Mouse (Mus musculus) C2C12 (cell line): ENCODE measurements around the gene Gsg1l. TPM values are rescaled to one million over a fixed set of nuclear protein-coding genes. Genes with fewer than 3 reads are reported as not detected.

Experiments used
- H3K27me3 ChIP-seq: one replicate; pipeline ENCODE4 v1.6.1; 2011; ENCODE audit not compliant: control insufficient read depth, insufficient read depth, insufficient read length
- H3K36me3 ChIP-seq: one replicate; pipeline ENCODE4 v1.6.1; 2011; ENCODE audit not compliant: control insufficient read depth, insufficient read depth
- H3K4me3 ChIP-seq: one replicate; pipeline ENCODE4 v1.5.1; 2011; ENCODE audit warnings: mild to moderate bottlenecking, control low read depth; ENCODE audit not compliant: poor library complexity, insufficient read depth, severe bottlenecking
- H3K79me2 ChIP-seq: one replicate; pipeline ENCODE4 v1.6.1; 2011; ENCODE audit not compliant: control insufficient read depth, insufficient read depth
- H3K79me3 ChIP-seq: one replicate; pipeline ENCODE4 v1.6.1; 2011; ENCODE audit warnings: low read depth, control low read depth
- H3ac ChIP-seq: one replicate; pipeline ENCODE3; 2011; ENCODE audit warnings: low read depth; ENCODE audit not compliant: control insufficient read depth, insufficient read length
- CEBPB ChIP-seq: IDR thresholded peaks from one replicate; pipeline ENCODE4 v1.6.1; 2011; ENCODE audit warnings: low read depth, mild to moderate bottlenecking, control low read depth, moderate library complexity
- CTCF ChIP-seq: IDR thresholded peaks from one replicate; pipeline ENCODE4 v1.5.1; 2011; ENCODE audit not compliant: control insufficient read depth, insufficient read depth, insufficient read length
- FOSL1 ChIP-seq: IDR thresholded peaks from one replicate; pipeline ENCODE4 v1.8.0; 2011; ENCODE audit warnings: mild to moderate bottlenecking, low read length; ENCODE audit not compliant: poor library complexity, insufficient read depth, severe bottlenecking
- MAX ChIP-seq: IDR thresholded peaks from one replicate; pipeline ENCODE4 v1.6.1; 2011; ENCODE audit warnings: mild to moderate bottlenecking, control low read depth
- MYOD1 ChIP-seq: IDR thresholded peaks from one replicate; pipeline ENCODE4 v1.6.1; 2011; ENCODE audit warnings: low read depth; ENCODE audit not compliant: control insufficient read depth, insufficient read length
- MYOG ChIP-seq: IDR thresholded peaks from one replicate; pipeline ENCODE4 v1.6.1; 2011; ENCODE audit not compliant: control insufficient read depth, insufficient read length; ENCODE audit errors: extremely low read depth
- USF1 ChIP-seq: IDR thresholded peaks from one replicate; pipeline ENCODE4 v1.6.1; 2011; ENCODE audit warnings: low read depth, mild to moderate bottlenecking, control low read depth, moderate library complexity
- polyA plus RNA-seq: library from polyadenylated mRNA; unstranded; fragments of >200 nt; fragmentation: generic; extraction: Trizol; gene quantifications from one replicate; pipeline ENCODE4 v1.2.1, GENCODE M21; 2012; ENCODE audit warnings: missing spikeins

The Gsg1l gene
- polyA plus RNA-seq, 1 experiment = not detected

DNA sequence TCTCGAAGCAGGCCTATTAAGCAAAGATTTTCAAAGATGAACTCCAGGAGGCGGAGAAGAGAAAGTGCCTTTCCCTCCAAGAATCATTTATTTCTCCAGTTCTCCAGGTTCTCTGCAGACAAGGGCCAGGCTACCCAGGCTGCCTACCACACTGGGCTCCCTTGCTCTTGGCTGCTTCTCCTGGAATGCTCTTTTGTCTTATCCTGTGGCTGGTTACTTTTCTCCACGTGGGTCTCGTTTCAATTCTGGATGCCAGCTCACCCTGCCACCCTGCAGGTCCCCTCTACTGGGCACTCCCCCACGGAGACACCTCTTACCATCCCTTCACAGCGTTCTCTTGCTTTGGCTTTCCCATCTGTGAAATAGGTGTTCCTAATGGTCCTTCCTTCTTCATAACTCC lies 109.4 kb downstream of the Gsg1l start:
- Histone ChIP-seq H3K79me2 (no peaks in the 10 kb centered on the region), H3K27me3 (peaks cover 26% of the 10 kb centered on the region), H3K79me3 (no peaks in the 10 kb centered on the region), H3K36me3 (no peaks in the 10 kb centered on the region), H3ac (no peak overlapping the region), H3K4me3 (no peak overlapping the region)
- TF ChIP-seq USF1 (no peak), MYOG (no peak), FOSL1 (no peak), MYOD1 (no peak), CEBPB (no peak), CTCF (no peak)

DNA sequence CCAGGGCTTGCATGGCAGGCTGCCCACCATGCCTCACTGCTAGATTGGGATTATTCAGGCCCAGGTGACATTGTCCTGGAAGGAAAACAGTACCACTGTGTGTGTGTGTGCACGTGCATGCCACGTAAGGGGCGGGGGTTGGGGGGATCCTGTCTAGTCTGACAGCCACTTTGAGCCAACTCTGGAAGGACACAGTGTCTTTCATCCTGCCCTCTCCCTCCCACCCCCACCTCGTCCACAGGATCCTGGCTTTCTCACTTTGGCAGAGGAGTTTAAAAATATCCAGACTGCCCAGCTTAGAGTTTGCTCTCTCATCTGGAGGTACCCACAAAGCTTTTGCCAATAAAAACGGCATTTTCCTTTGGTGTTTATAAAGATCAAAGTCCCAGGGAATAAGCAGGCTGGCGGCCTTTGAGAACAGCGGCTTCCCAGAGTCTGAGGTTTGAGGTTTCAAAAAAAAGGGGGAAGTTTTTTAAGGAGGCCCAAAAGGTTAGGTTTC lies 110.0 kb downstream of the Gsg1l start:
- H3ac ChIP-seq = no peak overlapping the region
- no peak overlapping the region for H3K4me3 ChIP-seq

DNA sequence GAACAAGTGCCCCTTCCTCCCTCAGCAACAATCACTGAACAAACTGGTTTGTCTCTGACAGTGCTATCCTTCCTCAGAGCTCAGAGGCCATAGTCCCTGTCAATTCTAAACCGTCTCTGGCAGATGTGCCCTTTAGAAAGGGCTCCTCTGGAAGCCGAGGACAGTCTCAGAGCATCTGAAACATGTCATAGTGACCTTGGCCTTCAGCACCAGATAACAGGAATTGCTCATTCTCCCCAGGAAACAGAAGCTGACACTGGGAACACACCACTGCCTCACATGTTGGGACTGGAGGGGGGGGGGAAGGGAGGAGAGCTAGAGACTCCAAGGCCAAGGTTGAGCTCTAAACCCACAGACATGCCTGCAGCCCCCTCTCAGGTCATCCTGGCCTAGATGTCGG lies 113.1 kb downstream of the Gsg1l start:
- H3ac ChIP-seq = no peak overlapping the region
- no peaks in the 10 kb centered on the region for H3K79me3 ChIP-seq
- H3K36me3 ChIP-seq = no peaks in the 10 kb centered on the region
- H3K79me2 ChIP-seq = no peaks in the 10 kb centered on the region
- H3K4me3 ChIP-seq = no peak overlapping the region
- peaks cover 33% of the 10 kb centered on the region for H3K27me3 ChIP-seq
- TF ChIP-seq MAX (no peak), USF1 (no peak), MYOG (no peak), CEBPB (no peak)

More for the DNA sequence above, 110.0 kb downstream of the Gsg1l start:
- Histone ChIP-seq H3K79me2 (no peaks in the 10 kb centered on the region), H3K36me3 (no peaks in the 10 kb centered on the region), H3K79me3 (no peaks in the 10 kb centered on the region), H3K27me3 (peaks cover 27% of the 10 kb centered on the region)
- TF ChIP-seq FOSL1 (no peak), MYOD1 (no peak), MYOG (no peak), USF1 (no peak), CEBPB (no peak), MAX (no peak), CTCF (no peak)

DNA sequence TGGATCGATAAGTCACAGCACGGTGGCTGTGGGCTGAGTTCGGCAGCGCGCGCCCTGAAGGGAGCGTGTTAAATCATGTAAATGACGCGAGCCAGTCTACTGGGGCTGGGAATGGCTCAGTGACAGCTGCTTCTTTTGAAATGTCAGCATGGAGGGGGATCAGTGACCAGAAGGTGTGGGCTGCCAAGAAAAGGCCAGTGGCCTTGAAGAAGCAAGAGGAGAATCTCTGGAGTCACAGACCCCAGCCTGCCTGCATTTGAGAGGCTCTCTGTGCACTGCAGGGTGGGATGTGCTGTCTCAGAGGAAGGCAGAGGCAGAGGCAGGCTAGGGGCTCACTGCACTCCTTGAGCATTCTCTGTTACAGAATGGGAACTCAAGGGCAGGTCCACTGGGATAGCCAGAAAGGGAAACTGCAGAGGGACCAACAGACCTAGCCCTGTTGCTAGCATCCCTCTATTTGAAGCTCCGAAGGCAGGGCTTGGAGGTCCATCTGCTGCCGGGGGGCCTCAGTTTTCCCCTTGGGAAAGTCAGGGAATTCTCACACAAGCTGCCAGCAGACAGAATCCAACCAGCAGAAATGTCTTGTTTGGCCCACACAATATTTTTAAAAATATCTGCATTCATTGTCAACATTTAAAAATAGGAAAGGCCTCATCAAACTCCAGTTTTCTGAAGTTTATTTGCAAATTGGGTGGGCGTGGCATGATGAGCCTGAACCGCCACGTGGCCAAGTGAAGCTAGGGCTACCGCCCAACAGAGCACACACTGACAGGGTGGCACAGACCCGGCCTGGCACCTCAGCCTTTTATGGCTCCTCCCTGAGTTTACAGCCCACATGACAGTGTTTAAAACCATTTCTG lies 115.6 kb downstream of the Gsg1l start:
- H3ac ChIP-seq = no peak overlapping the region
- H3K4me3 ChIP-seq = no peak overlapping the region
- no peaks in the 10 kb centered on the region for H3K79me3 ChIP-seq
- peaks cover 19% of the 10 kb centered on the region for H3K27me3 ChIP-seq
- H3K79me2 ChIP-seq = no peaks in the 10 kb centered on the region
- H3K36me3 ChIP-seq = no peaks in the 10 kb centered on the region
- TF ChIP-seq FOSL1 = no peak
- TF ChIP-seq CTCF = no peak
- TF ChIP-seq MYOD1 = no peak
- no peak for TF ChIP-seq CEBPB
- TF ChIP-seq USF1 = no peak
- no peak for TF ChIP-seq MYOG
- TF ChIP-seq MAX = no peak

DNA sequence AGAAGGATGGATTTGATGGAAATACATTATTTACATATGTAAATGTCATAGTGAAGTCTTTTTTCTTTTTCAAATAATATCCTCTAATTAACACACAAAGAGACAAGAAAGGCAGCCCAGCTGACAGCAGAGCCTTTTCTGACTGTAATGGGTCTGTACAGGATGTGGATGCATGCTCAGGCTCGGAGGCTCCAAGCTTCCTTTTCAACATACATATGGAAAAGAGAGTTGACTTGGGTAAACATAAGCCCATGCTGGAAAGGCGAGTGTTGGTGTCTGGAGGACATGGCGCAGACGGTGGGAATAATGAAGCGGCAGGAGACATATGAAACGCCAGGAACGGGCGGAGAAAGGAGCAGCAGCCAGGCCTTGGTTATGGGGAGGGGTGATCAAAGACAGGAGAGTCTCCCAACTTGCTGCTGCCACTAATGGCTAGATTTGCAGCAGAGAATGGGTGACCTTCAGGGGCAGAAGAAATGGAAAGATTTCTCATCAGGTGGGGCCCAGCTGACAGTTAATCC lies 118.1 kb downstream of the Gsg1l start:
- H3K79me2 ChIP-seq = no peaks in the 10 kb centered on the region
- H3K27me3 ChIP-seq = peaks cover 16% of the 10 kb centered on the region
- no peak overlapping the region for H3K4me3 ChIP-seq
- H3K79me3 ChIP-seq = no peaks in the 10 kb centered on the region
- no peak overlapping the region for H3ac ChIP-seq
- no peak for TF ChIP-seq CEBPB
- no peak for TF ChIP-seq USF1
- no peak for TF ChIP-seq CTCF
- no peak for TF ChIP-seq FOSL1
- TF ChIP-seq MYOG = no peak
- no peak for TF ChIP-seq MAX
- no peaks in the 10 kb centered on the region for H3K36me3 ChIP-seq
